Mouse (Mus musculus) spleen, adult 2 months (tissue): ENCODE measurements around the gene 6330409D20Rik.

Experiments used
- CTCF ChIP-seq: fragments of 200-500 bp; IDR thresholded peaks from 2 replicates; pipeline ENCODE4 v1.5.1; 2011; ENCODE audit warnings: mild to moderate bottlenecking, inconsistent platforms; ENCODE audit not compliant: insufficient read depth, insufficient read length, insufficient replicate concordance; ENCODE audit errors: extremely low read depth
- POLR2A ChIP-seq: fragments of 200-500 bp; IDR thresholded peaks from 2 replicates; pipeline ENCODE4 v1.6.1; 2011; ENCODE audit warnings: low read depth, low read length, inconsistent platforms

DNA sequence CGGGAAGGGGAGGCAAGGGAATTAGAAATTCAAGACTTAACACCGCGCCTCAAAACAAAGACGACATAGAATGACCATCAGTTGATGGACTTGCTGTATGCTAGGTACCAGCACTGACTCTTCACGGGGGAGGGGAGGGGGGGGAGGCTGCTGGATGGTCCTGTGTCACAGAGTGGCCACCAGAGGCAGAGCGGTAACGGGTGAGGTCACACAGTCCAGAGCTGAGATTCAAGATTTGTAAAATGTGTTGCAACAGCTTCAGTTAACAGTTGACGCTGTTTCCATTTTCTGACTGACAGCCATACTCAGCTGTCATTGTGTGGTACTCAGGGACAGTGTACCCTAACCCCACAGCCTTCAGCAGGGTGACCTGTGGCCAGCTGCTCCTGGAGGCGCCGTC lies 11.4 kb upstream of the 6330409D20Rik start:
- no peak for TF ChIP-seq POLR2A
- TF ChIP-seq CTCF: no peak
